Mouse (Mus musculus): ENCODE measurements around the gene Bpifa3.
"Not testable (repeated sequence)": the region's sequence is repeated elsewhere in the genome, so short reads cannot be mapped to it uniquely, and the experiment has no call there.

Gene Bpifa3

DNA sequence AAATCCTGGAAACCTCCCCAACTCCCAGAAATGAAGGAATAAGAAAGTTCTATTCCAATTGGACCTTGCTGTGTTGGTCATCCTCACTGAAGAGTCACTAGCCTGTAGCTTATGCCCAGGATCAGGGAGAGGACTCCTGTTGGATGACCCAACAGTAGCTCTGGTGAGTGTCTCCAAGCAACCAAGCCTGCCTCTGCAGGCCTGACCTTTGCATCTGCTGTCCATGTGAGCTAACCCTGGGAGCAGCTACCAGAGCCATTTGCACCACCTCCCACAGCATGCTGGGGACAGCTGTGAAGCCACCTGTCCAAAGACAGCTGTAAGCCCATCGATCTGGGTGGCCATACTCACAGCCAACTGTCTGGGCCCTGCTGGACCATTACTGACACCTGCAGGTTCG lies at the start of gene Bpifa3:
Bpifa3 (plus strand) TSS at position 217 of the 400 bp plus-strand sequence.
- DNase-seq: no peak

GRCm38 (mm10) chr2:154097734-154098133 lies 32.4 kb upstream of the Bpifa3 start:
- DNase-seq: no peak

GRCm38 (mm10) chr2:154117381-154117780 lies 12.8 kb upstream of the Bpifa3 start:
- no peak for DNase-seq

- DNase-seq: no peak
Observed at GRCm38 (mm10) chr2:154142580-154142979, 12.4 kb downstream of the Bpifa3 start, which contains the start of gene Bpifa1. Gene Bpifa1, plus strand, starts transcription at chr2:154142880.

DNA sequence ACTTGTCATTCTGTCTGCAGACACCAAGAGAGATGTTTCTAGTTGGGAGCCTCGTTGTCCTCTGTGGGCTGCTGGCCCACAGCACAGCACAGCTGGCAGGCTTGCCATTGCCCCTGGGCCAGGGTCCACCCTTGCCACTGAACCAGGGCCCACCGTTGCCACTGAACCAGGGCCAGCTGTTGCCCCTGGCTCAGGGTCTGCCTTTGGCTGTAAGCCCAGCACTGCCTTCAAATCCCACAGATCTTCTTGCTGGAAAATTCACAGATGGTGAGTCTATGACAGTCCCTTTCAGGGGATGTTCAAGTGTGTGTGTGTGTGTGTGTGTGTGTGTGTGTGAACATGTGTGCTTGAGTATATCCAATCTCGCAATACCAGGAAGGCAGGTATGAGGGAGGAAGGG lies 13.6 kb downstream of the Bpifa3 start:
- DNase-seq: peak; percentile 8

GRCm38 (mm10) chr2:154147496-154147895 lies 17.4 kb downstream of the Bpifa3 start:
- no peak for DNase-seq

DNA sequence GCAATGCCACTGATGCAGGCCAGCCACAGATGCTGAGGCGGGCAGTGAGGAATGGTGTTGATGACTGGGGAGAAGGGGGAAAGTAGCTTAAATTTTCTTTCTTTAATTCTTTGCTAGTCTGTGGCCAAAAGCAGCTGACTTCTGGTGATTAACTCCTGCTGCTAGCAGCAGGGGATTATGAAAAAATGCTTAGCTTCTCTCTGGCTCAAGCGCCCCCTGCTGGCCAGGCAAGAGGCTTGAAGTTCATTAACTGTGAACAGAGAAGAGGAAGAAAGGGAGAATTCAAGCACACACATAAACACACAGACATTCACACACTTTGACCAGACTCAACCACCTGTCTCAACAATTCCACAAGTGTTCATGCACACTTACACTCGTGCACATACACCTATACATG lies 28.3 kb downstream of the Bpifa3 start:
- DNase-seq: peak; percentile 64

DNA sequence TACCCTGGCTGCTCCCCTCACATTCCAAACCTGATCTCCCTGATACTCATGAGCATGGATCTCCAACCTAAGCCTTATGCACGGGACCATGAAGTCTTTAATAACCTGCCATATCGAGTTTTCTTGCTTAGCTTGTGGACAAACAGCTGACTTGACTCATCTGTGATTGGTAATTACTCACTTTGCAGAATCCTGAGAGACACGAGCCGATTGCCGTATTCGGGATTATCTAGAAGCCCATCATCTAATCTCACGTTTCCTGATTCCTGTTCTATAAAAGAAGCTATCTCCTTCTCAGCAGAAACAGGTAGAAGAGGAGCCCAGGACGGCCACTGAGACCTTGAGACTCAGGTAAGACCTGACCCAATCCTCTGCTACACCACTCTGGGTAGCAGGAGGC lies 32.2 kb downstream of the Bpifa3 start, which contains the start of gene Bpifa5:
Bpifa5 (plus strand) TSS at position 301 of the 400 bp plus-strand sequence.
- DNase-seq: no peak

- no peak for DNase-seq
Observed at GRCm38 (mm10) chr2:154163306-154163705, 33.2 kb downstream of the Bpifa3 start.

- no peak for DNase-seq
Observed at GRCm38 (mm10) chr2:154169172-154169571, 39.0 kb downstream of the Bpifa3 start.

- no peak for DNase-seq
Observed at GRCm38 (mm10) chr2:154171621-154172020, 41.5 kb downstream of the Bpifa3 start.

GRCm38 (mm10) chr2:154173313-154173712 lies 43.2 kb downstream of the Bpifa3 start:
- peak; percentile 43 for DNase-seq

- DNase-seq: not testable (repeated sequence)
Observed at GRCm38 (mm10) chr2:154181900-154182299, 51.8 kb downstream of the Bpifa3 start.

DNA sequence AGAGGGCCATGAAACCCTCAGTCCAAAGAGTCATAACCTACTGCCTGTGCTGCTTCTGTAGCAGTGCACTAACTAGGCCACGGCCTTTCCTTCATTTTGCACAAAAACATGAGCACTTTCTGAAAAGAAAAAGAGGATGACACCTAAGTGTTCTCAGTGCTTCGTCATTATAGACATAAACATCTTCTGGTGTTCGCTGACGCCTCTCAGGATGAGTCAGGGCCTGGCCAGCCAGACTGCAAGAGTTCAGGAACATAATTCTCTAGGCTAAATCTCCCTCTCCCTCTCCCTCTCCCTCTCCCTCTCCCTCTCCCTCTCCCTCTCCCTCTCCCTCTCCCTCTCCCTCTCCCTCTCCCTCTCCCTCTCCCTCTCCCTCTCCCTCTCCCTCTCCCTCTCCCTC lies 52.9 kb downstream of the Bpifa3 start:
- not testable (repeated sequence) for DNase-seq

DNA sequence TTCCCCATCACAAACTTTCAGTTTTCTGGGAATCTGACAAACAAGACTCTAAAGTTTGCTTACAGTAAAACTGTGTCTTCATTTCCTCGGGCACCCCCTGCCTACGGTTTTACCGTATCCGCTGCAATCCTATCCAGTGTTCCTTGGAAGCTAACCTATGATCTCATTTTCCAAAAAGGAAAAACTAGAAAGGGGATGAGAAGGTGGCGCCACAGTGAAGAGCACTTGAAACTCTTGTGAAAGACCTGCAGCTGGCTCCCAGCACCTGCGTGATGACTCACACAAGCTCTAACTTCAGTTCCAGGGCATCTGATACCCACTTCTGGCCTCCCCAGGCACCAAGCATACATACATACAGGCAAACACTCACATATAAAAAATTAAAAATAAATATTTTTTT lies 55.2 kb downstream of the Bpifa3 start:
- no peak for DNase-seq

DNA sequence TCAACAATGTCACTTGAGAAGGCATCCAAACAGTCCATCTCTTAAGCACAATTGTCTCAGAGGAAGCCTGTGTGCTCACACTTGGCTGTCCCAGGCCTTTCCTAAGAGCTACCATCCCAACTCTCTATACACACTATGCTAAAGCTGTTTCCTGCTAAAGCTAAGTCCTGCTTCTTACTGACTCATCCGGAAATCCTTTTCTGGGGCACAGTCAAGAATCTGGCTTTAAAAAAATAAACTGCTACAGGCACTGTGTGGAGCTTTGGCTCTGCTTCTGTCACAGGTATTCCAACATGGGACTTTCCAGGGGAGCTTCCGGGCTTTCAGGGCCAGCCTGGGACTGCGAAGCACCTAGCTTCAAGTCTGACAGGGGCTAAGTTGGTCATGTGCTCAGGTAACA lies 55.6 kb downstream of the Bpifa3 start:
- DNase-seq: no peak

GRCm38 (mm10) chr2:154187468-154187867 lies 57.3 kb downstream of the Bpifa3 start:
- no peak for DNase-seq

Data from right cerebral cortex, postnatal 14 days (tissue).